Mouse (Mus musculus) heart, adult 2 months (tissue): ENCODE measurements around the gene Sptbn1. TPM values are rescaled to one million over a fixed set of nuclear protein-coding genes. Genes with fewer than 3 reads are reported as not detected.

ENCODE experiments used
- DNase-seq, 2 experiments: peaks; one replicate each; pipeline ENCODE4 v3.0.0; 2021
- H3K27ac ChIP-seq: fragments of 200-600 bp; 2 replicates; pipeline ENCODE4 v1.8.1; 2022
- H3K27me3 ChIP-seq: fragments of 200-500 bp; 2 replicates; pipeline ENCODE4 v1.6.1; 2012; ENCODE audit warnings: mild to moderate bottlenecking, low read length, inconsistent platforms, mixed read lengths; ENCODE audit not compliant: control insufficient read depth, insufficient read depth
- H3K36me3 ChIP-seq: fragments of 200-500 bp; 2 replicates; pipeline ENCODE4 v1.6.1; 2012; ENCODE audit warnings: low read length, inconsistent platforms; ENCODE audit not compliant: control insufficient read depth, insufficient read depth
- H3K4me1 ChIP-seq: fragments of 200-500 bp; 2 replicates; pipeline ENCODE4 v1.6.1; 2011; ENCODE audit warnings: low read length; ENCODE audit not compliant: control insufficient read depth, insufficient read depth
- H3K4me3 ChIP-seq: fragments of 200-600 bp; 2 replicates; pipeline ENCODE4 v1.8.1; 2022
- H3K79me2 ChIP-seq: fragments of 200-500 bp; replicated peaks from 2 replicates; pipeline ENCODE4 v1.6.1; 2012; ENCODE audit warnings: mild to moderate bottlenecking, inconsistent platforms, low read length, moderate library complexity, mixed read lengths; ENCODE audit not compliant: control insufficient read depth, insufficient read depth
- H3K9ac ChIP-seq: fragments of 200-500 bp; 2 replicates; pipeline ENCODE4 v1.6.1; 2012; ENCODE audit warnings: low read depth, mild to moderate bottlenecking, control low read depth, inconsistent platforms, low read length, mixed read lengths
- CTCF ChIP-seq: fragments of 200-600 bp; IDR thresholded peaks from 2 replicates; pipeline ENCODE4 v1.8.1; 2022; ENCODE audit warnings: antibody characterized with exemption, mild to moderate bottlenecking, moderate library complexity
- EP300 ChIP-seq: fragments of 200-500 bp; IDR thresholded peaks from 2 replicates; pipeline ENCODE4 v1.6.1; 2011; ENCODE audit warnings: low read depth, low read length, control low read depth; ENCODE audit not compliant: insufficient read depth
- POLR2A ChIP-seq: fragments of 200-500 bp; IDR thresholded peaks from 2 replicates; pipeline ENCODE4 v1.6.1; 2011; ENCODE audit warnings: mild to moderate bottlenecking, low read depth, low read length, control low read depth; ENCODE audit not compliant: insufficient read depth
- WGBS: fragments of 180-500 bp; shearing (Covaris S2); methylation state at CpG from one replicate; pipeline ENCODE4 v1.1.7; 2018; 5-methylcytosine and 5-hydroxymethylcytosine counted together
- intact Hi-C: fragments of 180-260 bp; cut with DNase I; formaldehyde crosslinking; loops from one replicate; pipeline ENCODE4 v1.15.1; 2025
- polyA plus RNA-seq: library from polyadenylated mRNA; depleted of rRNA; stranded (reverse); fragments of >200 nt; gene quantifications from 2 replicates; pipeline ENCODE4 v1.2.3, GENCODE M21; 2012
- total RNA-seq, 2 experiments: library from RNA; stranded (reverse); gene quantifications; 2 replicates each; pipeline ENCODE4 v1.2.3; 2021

Sptbn1 gene
- total and polyA plus RNA-seq, 3 experiments, result 169 to 570 (median 509) TPM

- Histone ChIP-seq H3K27ac (peak overlapping the region; percentile 51), H3K4me3 (no peak overlapping the region), H3K27me3 (no peaks in the 10 kb centered on the region), H3K9ac (no peak overlapping the region), H3K79me2 (peaks cover 16% of the 10 kb centered on the region), H3K36me3 (peaks cover 87% of the 10 kb centered on the region), H3K4me1 (peaks cover 55% of the 10 kb centered on the region)
- intact Hi-C loops, result loop anchor here (5.0 kb wide), 1 partner anchor 353 kb away; no protein-coding TSS in a partner anchor
- 65% methylated on average over 1 of the region's 1 CpGs for WGBS
- no peak for DNase-seq
- no peak for TF ChIP-seq CTCF
- no peak for TF ChIP-seq POLR2A
- no peak for TF ChIP-seq EP300
These were observed 104.1 kb downstream of the Sptbn1 start for GRCm38 (mm10) chr11:30163870-30164269.

GRCm38 (mm10) chr11:30163081-30163480, 104.9 kb downstream of the Sptbn1 start:
- intact Hi-C loops, result loop anchor here (5.0 kb wide), 1 partner anchor 354 kb away; no protein-coding TSS in a partner anchor
- H3K9ac ChIP-seq, result 0 out of 2 replicates have a peak overlapping the region, but pooled peaks have one; percentile 2
- no peaks in the 10 kb centered on the region for H3K27me3 ChIP-seq
- H3K79me2 ChIP-seq, result peaks cover 14% of the 10 kb centered on the region
- 10% methylated on average over 4 of the region's 4 CpGs for WGBS
- peaks cover 87% of the 10 kb centered on the region for H3K36me3 ChIP-seq
- DNase-seq, result no peak
- H3K4me3 ChIP-seq, result no peak overlapping the region
- peaks cover 55% of the 10 kb centered on the region for H3K4me1 ChIP-seq
- peak overlapping the region; percentile 51 for H3K27ac ChIP-seq
- TF ChIP-seq EP300, result no peak

- WGBS, result 50% methylated on average over 1 of the region's 1 CpGs
- peaks cover 13% of the 10 kb centered on the region for H3K79me2 ChIP-seq
- no peak for TF ChIP-seq POLR2A
- no peak for TF ChIP-seq CTCF
- no peak for TF ChIP-seq EP300
- H3K27me3 ChIP-seq, result no peaks in the 10 kb centered on the region
- peaks cover 55% of the 10 kb centered on the region for H3K4me1 ChIP-seq
- H3K9ac ChIP-seq, result no peak overlapping the region
- H3K36me3 ChIP-seq, result peaks cover 86% of the 10 kb centered on the region
- intact Hi-C loops, result loop anchor here (2.0 to 5.0 kb wide), 2 partner anchors 95 to 356 kb away; no protein-coding TSS in a partner anchor
- no peak for DNase-seq
- peak overlapping the region; percentile 80 for H3K27ac ChIP-seq
- H3K4me3 ChIP-seq, result no peak overlapping the region
These were observed 106.2 kb downstream of the Sptbn1 start for GRCm38 (mm10) chr11:30161744-30162143.

- TF ChIP-seq CTCF (no peak), POLR2A (peak; percentile 69; the same call in 1 of the 2 replicates), EP300 (peak; percentile 100)
- no peak overlapping the region for H3K4me3 ChIP-seq
- intact Hi-C loops, result loop anchor here (2.0 to 5.0 kb wide), 2 partner anchors 96 to 356 kb away; no protein-coding TSS in a partner anchor
- H3K9ac ChIP-seq, result no peak overlapping the region
- WGBS, result 11% methylated on average over 6 of the region's 6 CpGs
- peak; percentile 83 to 93 for DNase-seq
- peaks cover 55% of the 10 kb centered on the region for H3K4me1 ChIP-seq
- peaks cover 13% of the 10 kb centered on the region for H3K79me2 ChIP-seq
- peaks cover 87% of the 10 kb centered on the region for H3K36me3 ChIP-seq
- H3K27ac ChIP-seq, result peak overlapping the region; percentile 80
- no peaks in the 10 kb centered on the region for H3K27me3 ChIP-seq
These were observed 106.8 kb downstream of the Sptbn1 start for GRCm38 (mm10) chr11:30161173-30161650.

GRCm38 (mm10) chr11:30160625-30161172, 107.3 kb downstream of the Sptbn1 start:
- peaks cover 15% of the 10 kb centered on the region for H3K79me2 ChIP-seq
- DNase-seq, result peak; percentile 45 to 47
- peaks cover 53% of the 10 kb centered on the region for H3K4me1 ChIP-seq
- H3K9ac ChIP-seq, result 0 out of 2 replicates have a peak overlapping the region, but pooled peaks have one; percentile 24
- 37% methylated on average over 4 of the region's 4 CpGs for WGBS
- intact Hi-C loops, result loop anchor here (2.0 to 5.0 kb wide), 2 partner anchors 96 to 357 kb away; no protein-coding TSS in a partner anchor
- H3K27ac ChIP-seq, result peak overlapping the region; percentile 80
- peaks cover 87% of the 10 kb centered on the region for H3K36me3 ChIP-seq
- TF ChIP-seq POLR2A (no peak), CTCF (no peak), EP300 (no peak)
- H3K4me3 ChIP-seq, result no peak overlapping the region
- no peaks in the 10 kb centered on the region for H3K27me3 ChIP-seq

GRCm38 (mm10) chr11:30159545-30160255, 108.3 kb downstream of the Sptbn1 start:
- intact Hi-C loops, result loop anchor here (2.0 to 5.0 kb wide), 2 partner anchors 97 to 358 kb away; no protein-coding TSS in a partner anchor
- Histone ChIP-seq H3K4me3 (no peak overlapping the region), H3K36me3 (peaks cover 88% of the 10 kb centered on the region), H3K4me1 (peaks cover 53% of the 10 kb centered on the region), H3K27me3 (no peaks in the 10 kb centered on the region), H3K79me2 (peaks cover 14% of the 10 kb centered on the region), H3K27ac (peak overlapping the region; percentile 80), H3K9ac (no peak overlapping the region)
- DNase-seq, result peak in 1 of 2 experiments; percentile 20
- TF ChIP-seq EP300 (no peak), POLR2A (no peak), CTCF (no peak)
- 75% methylated on average over 4 of the region's 4 CpGs for WGBS
